Comparison of ENCODE assay signal across 8 mouse cellular contexts in genomic region chr16:10991737-10992089, GRCm38 (mm10).
DNase-seq lines count a peak whose midpoint lies in the region; ATAC-seq and TF ChIP-seq lines count a peak whose summit lies in the region.

No protein-coding gene starts in this region.

- no peaks in the 10 kb centered on the region for H3K9me3 ChIP-seq in hindbrain, embryonic 11.5 days (ENCODE audit: control insufficient read depth, low read length)
- peaks cover 24% of the 10 kb centered on the region for H3K9me3 ChIP-seq in midbrain, embryonic 10.5 days (replicated peaks)

- H3K4me3 ChIP-seq in heart, adult 2 months: peak overlapping the region; percentile 67
- H3K4me3 ChIP-seq in hindbrain, embryonic 11.5 days (ENCODE audit: low read depth, low read length): peak overlapping the region; percentile 44
- peak overlapping the region; percentile 88 for H3K4me3 ChIP-seq in midbrain, embryonic 10.5 days

- H3K36me3 ChIP-seq in heart, adult 2 months (ENCODE audit: control insufficient read depth, insufficient read depth, low read length): peaks cover 2% of the 10 kb centered on the region
- H3K36me3 ChIP-seq in hindbrain, embryonic 11.5 days (ENCODE audit: control insufficient read depth, insufficient read depth, low read length): no peaks in the 10 kb centered on the region
- peaks cover 28% of the 10 kb centered on the region for H3K36me3 ChIP-seq in midbrain, embryonic 10.5 days

- TF ChIP-seq POLR2A in heart, adult 2 months (IDR thresholded peaks at IDR 0.05; ENCODE audit: insufficient read depth, low read depth, low read length): no peak

- TF ChIP-seq EP300 in heart, adult 2 months (IDR thresholded peaks at IDR 0.05; ENCODE audit: insufficient read depth, low read depth, low read length): no peak

- 28% methylated on average over 5 of the region's 5 CpGs for WGBS in heart, adult 2 months
- WGBS in hindbrain, embryonic 11.5 days: 65% methylated on average over 5 of the region's 5 CpGs
- WGBS in midbrain, embryonic 10.5 days: 62% methylated on average over 5 of the region's 5 CpGs

- ATAC-seq in activated CD4-positive, CD25-positive, alpha-beta regulatory T cell, adult 4 months: peak; percentile 5
- ATAC-seq in hindbrain, embryonic 11.5 days (ENCODE audit: low FRiP score): no peak

- no peak for DNase-seq in heart, adult 2 months
- DNase-seq in heart, adult 9 months (ENCODE audit: low spot score in 2 of 2): no peak
- no peak for DNase-seq in hindbrain, embryonic 11.5 days (ENCODE audit: low spot score)
- no peak for DNase-seq in midbrain, embryonic 10.5 days (ENCODE audit: low spot score)
- no peak for DNase-seq in right cerebral cortex, postnatal 14 days
- no peak for DNase-seq in thymus, postnatal 10 days (ENCODE audit: low spot score in 2 of 2)
- DNase-seq in layer of hippocampus, postnatal 10 days (ENCODE audit: low spot score in 2 of 2): no peak

- H3K79me2 ChIP-seq in heart, adult 2 months (replicated peaks; ENCODE audit: control insufficient read depth, insufficient read depth, low read length): peaks cover 2% of the 10 kb centered on the region

- TF ChIP-seq CTCF in heart, adult 2 months (IDR thresholded peaks at IDR 0.05): peak; percentile 39; the same call in 1 of the 2 replicates

- H3K27me3 ChIP-seq in heart, adult 2 months (ENCODE audit: control insufficient read depth, insufficient read depth, low read length): no peaks in the 10 kb centered on the region
- no peaks in the 10 kb centered on the region for H3K27me3 ChIP-seq in hindbrain, embryonic 11.5 days (ENCODE audit: control insufficient read depth, insufficient read depth, low read length)
- H3K27me3 ChIP-seq in midbrain, embryonic 10.5 days (ENCODE audit: low read depth, poor library complexity, severe bottlenecking): no peaks in the 10 kb centered on the region

- H3K4me2 ChIP-seq in hindbrain, embryonic 11.5 days (replicated peaks; ENCODE audit: low read depth, low read length): peak overlapping the region; percentile 42

- H3K9ac ChIP-seq in heart, adult 2 months (ENCODE audit: low read depth, low read length): peak overlapping the region; percentile 71
- peak overlapping the region; percentile 38 for H3K9ac ChIP-seq in hindbrain, embryonic 11.5 days (ENCODE audit: low read depth, low read length)

- intact Hi-C loops in heart, adult 2 months (cut with DNase I): loop anchor here (2.0 kb wide), 1 partner anchor 17 kb away; no protein-coding TSS in a partner anchor

- peak overlapping the region; percentile 96 for H3K27ac ChIP-seq in heart, adult 2 months
- no peak overlapping the region for H3K27ac ChIP-seq in hindbrain, embryonic 11.5 days (ENCODE audit: low read depth, low read length)
- peak overlapping the region; percentile 92 for H3K27ac ChIP-seq in midbrain, embryonic 10.5 days (replicated peaks)

- peaks cover 4% of the 10 kb centered on the region for H3K4me1 ChIP-seq in heart, adult 2 months (ENCODE audit: control insufficient read depth, insufficient read depth, low read length)
- H3K4me1 ChIP-seq in hindbrain, embryonic 11.5 days (replicated peaks; ENCODE audit: control insufficient read depth, insufficient read depth, low read length): no peaks in the 10 kb centered on the region
- peaks cover 20% of the 10 kb centered on the region for H3K4me1 ChIP-seq in midbrain, embryonic 10.5 days
